Mouse (Mus musculus) adrenal gland, adult (tissue): Measurements from ENCODE around the gene Gm49361.

ENCODE experiments used
- DNase-seq, 2 experiments: peaks; one replicate each; pipeline ENCODE4 v3.0.0; 2022 to 2023; ENCODE audit warnings: low spot score in 1 of 2; ENCODE audit not compliant: inconsistent age in 2 of 2

The Gm49361 gene

DNA sequence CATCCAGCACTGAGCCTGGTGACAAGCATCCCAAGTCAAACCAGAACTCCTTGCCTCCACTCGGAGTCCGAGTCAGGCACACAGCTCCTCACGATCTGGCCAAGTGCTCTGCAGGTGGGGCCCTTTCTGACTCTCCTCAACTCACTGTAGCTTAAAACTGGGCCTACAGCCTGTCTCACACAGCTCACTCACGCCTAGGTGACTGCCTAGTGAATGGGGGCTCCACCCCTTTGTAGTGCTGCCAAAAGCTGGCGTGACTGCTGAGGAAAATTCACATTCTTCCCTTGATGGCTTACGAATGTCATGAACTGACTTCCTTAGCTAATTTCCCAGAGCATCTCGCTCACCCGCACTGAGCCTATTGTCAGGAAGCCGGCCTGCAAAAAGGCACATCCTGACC, 15.4 kb downstream of the Gm49361 start:
- peak; percentile 42 to 68 for DNase-seq

- peak; percentile 21 to 58 for DNase-seq
Measured at GRCm38 (mm10) chr14:57729975-57730499, 15.9 kb downstream of the Gm49361 start.

DNA sequence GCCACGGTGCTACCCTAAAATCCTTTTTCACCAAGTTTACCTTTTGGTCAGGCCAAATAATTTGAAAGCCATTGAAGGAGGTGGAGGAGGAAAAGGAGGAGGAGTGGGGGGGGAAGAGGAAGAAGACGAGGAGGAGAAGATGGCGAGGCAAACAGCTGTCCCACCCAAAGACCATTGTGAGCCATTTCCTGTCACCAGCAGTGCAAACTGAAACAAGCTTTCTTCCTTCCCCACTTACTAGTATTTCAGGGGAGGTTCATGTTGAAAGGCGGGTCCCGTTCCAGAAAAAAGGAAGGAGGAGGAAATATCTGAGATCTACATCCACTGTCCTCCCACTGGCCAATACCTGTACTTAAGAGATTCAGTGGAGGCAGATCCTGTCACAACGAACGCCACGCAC, 16.5 kb downstream of the Gm49361 start:
- peak in 1 of 2 experiments; percentile 40 for DNase-seq

DNA sequence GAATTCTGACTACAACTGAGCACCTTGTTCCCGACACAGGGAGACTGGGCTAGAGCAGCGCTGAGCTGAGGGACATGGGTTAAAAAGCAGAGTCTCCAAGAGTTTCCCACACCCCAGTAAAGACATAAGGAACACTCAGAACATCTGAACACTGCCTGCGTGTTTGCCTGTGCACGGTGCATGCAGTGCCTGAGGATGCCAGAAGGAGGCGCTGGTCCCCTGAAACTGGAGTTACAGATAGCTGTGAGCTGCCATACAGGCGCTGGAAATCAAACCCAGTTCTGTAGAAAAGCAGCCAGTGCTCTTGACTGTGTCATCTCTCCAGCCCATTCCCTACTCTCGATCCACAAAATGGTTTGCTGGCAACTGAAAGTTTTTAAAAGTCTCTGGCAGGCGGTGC, 19.7 kb downstream of the Gm49361 start:
- DNase-seq, result no peak

- DNase-seq, result no peak
Measured at GRCm38 (mm10) chr14:57724473-57724872, 21.4 kb downstream of the Gm49361 start.

- DNase-seq, result no peak
Measured at GRCm38 (mm10) chr14:57718245-57718644, 27.7 kb downstream of the Gm49361 start.

DNA sequence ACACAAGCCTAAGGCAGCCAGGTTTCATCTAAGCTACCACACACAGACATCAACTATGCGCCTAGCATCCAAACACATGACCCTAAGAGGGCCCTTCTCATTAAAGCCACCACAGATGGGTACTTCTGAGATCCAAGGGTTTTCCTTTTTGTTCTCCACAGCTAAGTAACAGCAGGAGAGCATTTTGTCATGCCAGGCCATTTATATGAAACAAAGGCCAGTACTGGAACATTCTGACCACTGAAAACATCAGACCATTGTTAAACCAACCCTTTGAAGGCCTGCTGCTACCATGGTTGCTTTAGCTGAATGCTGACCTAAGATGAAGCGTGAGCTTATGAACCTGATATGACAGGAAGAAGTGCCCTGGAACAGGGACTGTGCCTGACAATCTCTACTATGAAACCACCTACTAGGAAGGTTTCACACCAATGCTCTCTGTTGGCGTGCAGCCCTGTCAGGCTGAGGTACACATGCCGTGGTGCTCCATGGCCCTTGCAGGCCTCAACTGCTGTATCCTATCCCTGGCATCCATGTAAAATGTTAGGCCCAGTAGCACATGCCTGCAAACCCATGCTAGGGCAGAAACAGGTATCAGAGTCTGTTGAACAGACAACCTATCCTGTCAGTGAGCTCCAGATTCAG, 29.2 kb downstream of the Gm49361 start:
- DNase-seq, result no peak

DNA sequence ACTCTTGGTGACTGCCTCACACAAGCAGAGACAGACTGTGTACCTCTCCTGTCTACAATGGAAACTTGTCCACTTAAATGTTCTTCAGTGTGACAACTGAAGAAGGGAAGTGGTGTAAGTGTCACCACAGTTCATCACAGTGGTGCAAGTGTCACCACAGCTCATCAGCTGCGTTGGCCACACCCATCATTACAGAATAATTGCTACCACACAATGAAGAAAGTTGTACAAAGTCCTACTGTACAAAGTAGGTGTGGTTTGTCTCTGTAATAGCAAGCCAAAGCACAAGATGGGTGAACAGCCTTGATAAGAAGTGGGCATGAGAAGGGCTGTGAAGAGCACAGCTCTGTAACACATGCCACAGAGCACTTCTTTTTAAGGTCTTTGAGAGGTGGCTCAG, 33.0 kb downstream of the Gm49361 start:
- no peak for DNase-seq

- no peak for DNase-seq
Measured at GRCm38 (mm10) chr14:57711059-57711458, 34.8 kb downstream of the Gm49361 start.

DNA sequence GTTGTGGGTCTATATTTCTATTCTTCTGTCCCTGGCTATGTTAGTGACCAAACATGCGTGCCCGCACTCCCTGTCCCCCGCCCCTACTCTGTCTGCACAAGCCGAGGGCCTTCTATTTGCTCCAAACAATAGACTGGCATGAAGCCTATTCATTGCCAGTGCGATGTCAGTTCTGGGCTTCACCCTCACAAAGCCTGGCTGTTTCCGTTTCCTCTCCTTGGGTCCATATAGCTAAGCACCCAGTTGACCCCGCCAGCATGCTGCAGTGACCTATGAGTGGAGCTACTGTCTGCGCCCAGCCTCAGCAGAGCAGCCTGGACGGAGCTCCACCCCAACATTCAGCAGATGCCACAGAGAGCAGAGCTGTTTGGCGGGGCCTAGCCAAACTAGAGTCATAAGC, 36.7 kb downstream of the Gm49361 start:
- DNase-seq, result peak; percentile 18 to 51

DNA sequence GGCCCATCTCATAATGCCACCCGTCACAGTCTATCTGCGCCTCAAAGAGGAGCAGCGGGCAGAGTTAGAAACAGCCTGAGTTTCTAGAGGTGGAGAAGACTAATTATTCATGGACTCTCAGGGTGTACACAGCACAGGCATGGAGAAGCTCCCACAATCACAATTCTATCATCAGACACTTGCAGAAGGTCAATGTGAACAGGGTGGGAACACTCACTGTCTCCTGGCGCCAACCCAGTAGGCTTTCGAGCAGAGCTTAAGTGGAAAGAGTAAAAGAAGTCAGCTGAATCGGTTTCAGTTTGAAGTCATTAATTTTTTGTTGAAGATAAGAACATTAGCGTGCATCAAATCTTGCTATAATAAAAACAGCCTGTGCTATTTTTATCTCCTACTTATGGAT, 37.3 kb downstream of the Gm49361 start:
- peak; percentile 23 to 59 for DNase-seq

DNA sequence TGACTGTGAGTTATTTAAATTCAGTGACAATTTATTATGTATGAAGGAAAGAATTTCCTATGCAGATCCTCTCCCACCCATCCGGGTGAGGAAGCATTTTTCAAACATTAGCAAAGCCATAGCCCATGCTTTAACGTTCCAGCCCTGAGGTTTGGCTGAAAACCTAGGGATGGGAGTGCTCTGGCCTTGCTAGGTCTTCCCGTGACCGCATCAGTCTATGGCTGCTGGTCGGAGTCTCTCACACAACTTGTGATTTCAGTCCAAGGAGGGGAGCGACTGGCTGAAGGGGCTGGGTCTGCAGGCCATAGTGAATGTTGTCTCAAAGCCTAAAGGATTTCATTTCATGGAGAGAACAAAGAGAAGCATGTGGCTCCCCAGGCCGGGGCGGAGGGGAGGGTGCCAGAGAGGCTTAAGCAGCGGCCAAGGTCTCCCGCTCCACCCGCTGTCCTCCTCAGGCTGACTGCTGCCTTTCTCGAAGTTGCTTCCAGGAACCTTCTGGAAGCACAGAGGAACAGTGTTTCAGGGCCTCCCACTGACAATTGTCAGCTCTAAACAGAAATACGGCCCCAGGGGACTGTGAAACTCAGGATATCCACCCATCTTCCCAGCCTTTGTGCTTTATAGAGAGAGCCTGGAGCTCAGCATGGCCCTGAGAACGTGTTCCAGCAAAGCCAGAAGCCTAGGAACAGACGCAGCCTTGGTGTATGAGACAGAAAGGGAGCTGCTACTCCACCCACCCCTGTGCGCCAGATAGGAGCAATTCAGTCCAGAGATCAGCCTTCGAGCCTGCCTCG, 38.6 kb downstream of the Gm49361 start:
- peak; percentile 34 to 82 for DNase-seq

DNA sequence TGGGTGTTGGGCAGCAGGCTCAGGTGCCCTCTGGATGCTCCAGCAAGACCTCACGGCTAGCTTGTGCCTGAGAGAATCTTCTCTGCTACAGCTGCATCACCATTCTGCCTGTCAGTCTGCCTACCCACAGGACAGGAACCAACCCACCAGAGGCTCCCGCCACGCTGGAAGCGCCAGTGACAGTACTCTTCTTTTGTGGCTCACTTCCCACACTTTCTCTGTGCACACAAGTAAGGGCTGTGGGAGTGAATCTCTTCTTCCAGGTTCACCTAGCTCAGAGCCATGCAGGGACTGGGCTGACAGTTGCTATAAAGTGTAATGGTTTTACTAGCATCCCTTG, 39.2 kb downstream of the Gm49361 start:
- DNase-seq, result no peak

- DNase-seq, result no peak
Measured at GRCm38 (mm10) chr14:57705759-57706158, 40.1 kb downstream of the Gm49361 start.

- DNase-seq, result no peak
Measured at GRCm38 (mm10) chr14:57705075-57705474, 40.8 kb downstream of the Gm49361 start.

DNA sequence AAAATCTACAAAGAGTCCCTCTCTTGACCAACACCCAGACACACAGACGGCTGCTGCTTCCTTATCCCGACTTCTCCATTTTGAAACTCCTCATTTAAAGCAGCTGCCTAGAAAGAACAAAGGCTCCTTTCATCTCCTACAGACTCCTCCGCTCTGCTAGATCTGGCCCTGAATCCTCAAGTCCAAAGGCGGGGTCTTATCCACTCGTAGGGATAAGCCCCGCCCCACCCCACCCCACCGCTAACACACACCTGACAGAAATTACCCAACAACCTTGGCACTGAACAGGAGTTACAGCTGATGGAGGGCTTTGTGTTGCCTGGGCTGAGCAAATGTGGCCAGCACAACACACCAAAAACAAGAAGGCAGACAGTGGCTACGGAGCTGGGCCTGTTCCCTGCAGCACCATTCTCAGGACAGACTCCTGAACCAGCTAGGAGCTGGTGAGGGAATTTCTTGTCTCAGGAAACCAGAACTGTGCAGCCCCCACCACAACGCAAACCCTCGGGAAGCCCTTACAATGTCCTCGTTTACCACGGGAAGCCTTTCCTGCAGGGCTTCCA, 43.9 kb downstream of the Gm49361 start:
- DNase-seq, result no peak

DNA sequence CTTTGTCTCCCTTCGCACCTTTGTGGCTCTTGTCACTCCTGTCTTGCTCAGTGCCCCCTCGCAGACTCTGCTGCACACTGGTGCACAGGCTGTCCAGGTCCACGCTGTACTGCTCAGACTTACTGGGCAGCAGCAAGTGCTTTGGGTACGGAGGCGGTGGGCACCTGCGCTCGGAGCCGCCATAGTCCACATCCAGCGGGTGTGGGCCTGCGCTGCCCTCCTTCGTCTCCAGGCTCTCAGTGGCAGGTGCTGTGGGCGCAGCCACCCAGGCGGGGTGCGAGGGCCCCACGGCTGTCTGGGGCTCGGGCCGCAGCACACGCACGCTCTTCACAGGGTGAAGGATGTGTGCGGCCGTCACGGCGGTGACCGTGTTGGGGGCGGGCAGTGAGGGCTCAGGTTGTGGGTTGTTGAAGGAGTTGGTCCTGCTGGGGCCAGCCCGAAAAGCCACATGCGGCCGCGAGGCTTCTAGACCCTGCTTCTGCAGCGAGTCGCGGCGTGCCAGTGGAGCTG, 46.4 kb downstream of the Gm49361 start:
- no peak for DNase-seq

- no peak for DNase-seq
Measured at GRCm38 (mm10) chr14:57699016-57699415, 46.9 kb downstream of the Gm49361 start.

- no peak for DNase-seq
Measured at GRCm38 (mm10) chr14:57696066-57696465, 49.8 kb downstream of the Gm49361 start.

DNA sequence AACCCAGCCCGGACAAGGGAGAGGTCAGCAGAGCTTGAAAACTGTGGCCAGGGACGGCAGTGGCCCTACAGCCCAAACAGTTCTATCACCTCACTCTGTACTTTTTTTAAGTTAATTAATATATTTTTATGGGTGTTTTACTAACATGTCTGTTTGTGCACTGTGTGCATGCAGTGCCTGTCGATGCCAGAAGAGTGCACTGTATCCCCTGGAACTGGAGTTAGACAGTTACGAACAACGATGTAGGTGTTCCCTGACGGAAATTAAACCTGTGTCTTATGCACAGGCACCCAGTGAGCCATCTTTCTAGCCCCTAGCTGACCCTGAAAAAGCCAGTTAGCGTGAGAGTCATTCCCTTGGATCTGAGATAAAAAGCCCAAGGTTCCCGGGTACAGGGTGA, 50.4 kb downstream of the Gm49361 start:
- no peak for DNase-seq

DNA sequence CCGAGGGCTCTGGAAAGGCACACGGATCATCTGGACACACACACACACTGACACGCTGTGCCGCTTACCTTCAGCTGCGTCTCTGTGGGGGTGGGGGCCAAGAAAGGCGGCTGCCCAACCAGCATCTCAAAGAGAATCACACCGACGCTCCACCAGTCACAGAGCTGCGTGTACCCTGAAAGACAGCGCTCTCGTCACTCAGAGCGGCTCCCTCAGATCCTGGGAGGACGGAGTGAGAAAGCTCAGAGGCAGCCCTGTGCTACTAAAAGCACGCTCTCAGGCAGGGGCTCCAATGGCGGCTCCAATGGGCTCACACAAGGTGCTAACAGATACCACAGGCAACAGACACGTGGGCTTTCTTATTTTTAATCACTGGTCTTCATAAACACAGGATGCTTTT, 51.7 kb downstream of the Gm49361 start:
- DNase-seq, result no peak

DNA sequence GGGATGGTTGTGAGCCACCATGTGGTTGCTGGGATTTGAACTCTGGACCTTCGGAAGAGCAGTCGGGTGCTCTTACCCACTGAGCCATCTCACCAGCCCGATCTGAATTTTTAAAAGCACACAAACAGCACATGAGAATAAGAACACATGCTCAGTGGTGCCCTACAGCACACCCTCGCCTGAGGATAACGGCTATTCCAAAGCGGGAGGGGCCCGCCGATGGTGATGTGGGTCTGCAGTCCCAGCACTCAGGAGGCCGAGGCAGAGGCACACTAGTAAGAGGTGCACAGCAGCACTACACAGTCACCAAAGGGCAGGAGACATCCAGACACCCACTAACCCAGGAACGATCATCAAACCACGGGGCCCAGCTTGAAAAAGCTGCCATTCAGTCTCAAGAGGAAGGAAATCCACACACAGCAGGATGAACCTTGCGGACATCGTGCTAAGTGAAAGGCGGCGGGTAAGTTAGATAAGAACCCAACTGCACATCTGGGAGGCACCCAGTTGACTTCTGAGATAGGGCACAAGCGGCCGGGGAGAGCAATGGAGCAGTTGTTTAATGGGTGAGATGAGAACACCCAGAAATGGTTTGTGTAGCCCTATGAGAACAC, 53.3 kb downstream of the Gm49361 start:
- DNase-seq, result no peak
